Mouse (Mus musculus) forebrain, embryonic 11.5 days (tissue): ENCODE results near the gene Atg101. TPM values are rescaled to one million over a fixed set of nuclear protein-coding genes. Genes with fewer than 3 reads are reported as not detected.

Experiments
- ATAC-seq: fragments of 200-750 bp; cut with Nextera tagmentation; replicated peaks from 2 replicates; pipeline ENCODE4 v1.8.0; 2017; ENCODE audit warnings: moderate TSS enrichment; ENCODE audit not compliant: low FRiP score
- DNase-seq: peaks from one replicate; pipeline ENCODE4 v3.0.0-alpha.2; 2017; ENCODE audit warnings: low spot score
- H3K27ac ChIP-seq: fragments of 300-500 bp; sonication (generic); 2 replicates; pipeline ENCODE4 v1.5.1; 2014; ENCODE audit warnings: low read depth, low read length
- H3K27me3 ChIP-seq: fragments of 300-500 bp; sonication (generic); 2 replicates; pipeline ENCODE4 v1.6.1; 2014; ENCODE audit warnings: mild to moderate bottlenecking, low read length, mixed read lengths; ENCODE audit not compliant: control insufficient read depth, insufficient read depth
- H3K36me3 ChIP-seq: fragments of 300-500 bp; sonication (generic); 2 replicates; pipeline ENCODE4 v1.6.1; 2014; ENCODE audit warnings: mild to moderate bottlenecking, low read length, moderate library complexity, mixed read lengths; ENCODE audit not compliant: control insufficient read depth, insufficient read depth
- H3K4me1 ChIP-seq: fragments of 300-500 bp; sonication (generic); replicated peaks from 2 replicates; pipeline ENCODE4 v1.6.1; 2014; ENCODE audit warnings: low read length, mixed read lengths; ENCODE audit not compliant: control insufficient read depth, insufficient read depth
- H3K4me2 ChIP-seq: fragments of 300-500 bp; sonication (generic); 2 replicates; pipeline ENCODE4 v1.6.1; 2014; ENCODE audit warnings: low read depth, mild to moderate bottlenecking, low read length, moderate library complexity, mixed read lengths; ENCODE audit not compliant: severe bottlenecking
- H3K4me3 ChIP-seq: fragments of 300-500 bp; sonication (generic); 2 replicates; pipeline ENCODE4 v1.5.1; 2014; ENCODE audit warnings: low read depth, low read length
- H3K9ac ChIP-seq: fragments of 300-500 bp; sonication (generic); 2 replicates; pipeline ENCODE4 v1.6.1; 2014; ENCODE audit warnings: low read length
- H3K9me3 ChIP-seq: fragments of 300-500 bp; sonication (generic); 2 replicates; pipeline ENCODE4 v1.6.1; 2016; ENCODE audit warnings: low read length, mixed read lengths; ENCODE audit not compliant: control insufficient read depth
- WGBS: fragments of 180-500 bp; shearing (Covaris S2); extraction: QIAGEN DNeasy Blood & Tissue Kit; methylation state at CpG from one replicate; pipeline ENCODE4 v1.1.7; 2014; 5-methylcytosine and 5-hydroxymethylcytosine counted together
- polyA plus RNA-seq: library from polyadenylated mRNA; unstranded; fragments of >200 nt; fragmentation: Nextera tagmentation; extraction: Ambion mirVana; gene quantifications from 2 replicates; pipeline ENCODE4 v1.2.1, GENCODE M21; 2014

The Atg101 gene
- polyA plus RNA-seq, 1 experiment from 2014 or later = 62.1 TPM

DNA sequence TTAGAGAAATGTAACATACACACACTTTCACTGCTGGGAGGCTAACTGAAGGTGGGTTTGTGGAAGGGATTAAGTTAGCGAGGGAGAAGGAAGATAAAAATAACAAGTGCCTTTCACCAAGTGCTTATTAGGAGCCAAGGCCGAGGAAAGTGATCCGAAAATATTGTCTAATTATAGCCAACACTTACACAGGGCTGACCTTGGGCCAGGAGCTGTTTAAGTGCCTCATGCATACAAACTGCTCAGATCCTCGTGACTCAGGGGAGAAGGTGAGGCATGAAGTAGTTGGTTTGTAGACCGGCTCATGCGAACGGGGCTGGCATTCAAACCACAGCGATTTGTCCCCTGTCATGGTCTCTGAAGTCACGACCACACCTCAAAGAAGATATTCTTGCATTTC is 42.8 kb upstream of the Atg101 start:
- H3K9ac ChIP-seq = no peak overlapping the region
- 67% methylated on average over 9 of the region's 9 CpGs for whole genome bisulfite sequencing

GRCm38 (mm10) chr15:101241853-101242252 is 42.2 kb upstream of the Atg101 start:
- DNase-seq = peak; percentile 49

More for the DNA sequence above, 42.8 kb upstream of the Atg101 start:
- DNase-seq (no peak), ATAC-seq (no peak)
- H3K4me1 ChIP-seq = peaks cover 6% of the 10 kb centered on the region; the same call in 1 of the 2 replicates
- H3K27ac ChIP-seq = no peak overlapping the region
- no peaks in the 10 kb centered on the region for H3K27me3 ChIP-seq
- no peaks in the 10 kb centered on the region for H3K9me3 ChIP-seq
- H3K4me2 ChIP-seq = no peak overlapping the region
- H3K36me3 ChIP-seq = no peaks in the 10 kb centered on the region
- H3K4me3 ChIP-seq = no peak overlapping the region

GRCm38 (mm10) chr15:101242645-101243044 is 41.4 kb upstream of the Atg101 start:
- WGBS = 17% methylated on average over 8 of the region's 8 CpGs
- DNase-seq = peak; percentile 47
- no peak for ATAC-seq
- Histone ChIP-seq H3K27ac (no peak overlapping the region), H3K36me3 (no peaks in the 10 kb centered on the region), H3K9ac (no peak overlapping the region), H3K4me2 (no peak overlapping the region), H3K27me3 (no peaks in the 10 kb centered on the region), H3K9me3 (no peaks in the 10 kb centered on the region), H3K4me3 (no peak overlapping the region), H3K4me1 (peaks cover 9% of the 10 kb centered on the region)

More at GRCm38 (mm10) chr15:101241853-101242252, 42.2 kb upstream of the Atg101 start:
- Histone ChIP-seq H3K4me3 (no peak overlapping the region), H3K9ac (no peak overlapping the region), H3K27me3 (no peaks in the 10 kb centered on the region), H3K9me3 (no peaks in the 10 kb centered on the region), H3K36me3 (no peaks in the 10 kb centered on the region), H3K27ac (no peak overlapping the region), H3K4me1 (peaks cover 7% of the 10 kb centered on the region), H3K4me2 (no peak overlapping the region)
- WGBS = 74% methylated on average over 9 of the region's 9 CpGs
- no peak for ATAC-seq

- H3K4me2 ChIP-seq = no peak overlapping the region
- DNase-seq (no peak), ATAC-seq (no peak)
- no peaks in the 10 kb centered on the region for H3K36me3 ChIP-seq
- H3K27ac ChIP-seq = no peak overlapping the region
- WGBS = 77% methylated on average over 3 of the region's 3 CpGs
- H3K4me1 ChIP-seq = peaks cover 9% of the 10 kb centered on the region
- no peak overlapping the region for H3K9ac ChIP-seq
- H3K9me3 ChIP-seq = no peaks in the 10 kb centered on the region
- no peak overlapping the region for H3K4me3 ChIP-seq
- H3K27me3 ChIP-seq = no peaks in the 10 kb centered on the region
Measured at GRCm38 (mm10) chr15:101244012-101244411, 40.1 kb upstream of the Atg101 start.

GRCm38 (mm10) chr15:101246231-101247154 is 37.6 kb upstream of the Atg101 start:
- H3K4me2 ChIP-seq = peak overlapping the region; percentile 50
- 0 out of 2 replicates have a peak overlapping the region, but pooled peaks have one; percentile 34 for H3K27ac ChIP-seq
- peak overlapping the region; percentile 29 for H3K4me3 ChIP-seq
- ATAC-seq (peak; percentile 99), DNase-seq (peak; percentile 97)
- H3K36me3 ChIP-seq = no peaks in the 10 kb centered on the region
- H3K9me3 ChIP-seq = no peaks in the 10 kb centered on the region
- H3K9ac ChIP-seq = peak overlapping the region; percentile 52
- WGBS = 2% methylated on average over 56 of the region's 56 CpGs
- H3K27me3 ChIP-seq = no peaks in the 10 kb centered on the region
- peaks cover 5% of the 10 kb centered on the region for H3K4me1 ChIP-seq

GRCm38 (mm10) chr15:101247155-101247498 is 36.9 kb upstream of the Atg101 start:
- 100% methylated on average over 1 of the region's 1 CpGs for WGBS
- H3K27ac ChIP-seq = no peak overlapping the region
- no peak for DNase-seq
- no peaks in the 10 kb centered on the region for H3K27me3 ChIP-seq
- H3K4me3 ChIP-seq = no peak overlapping the region
- no peaks in the 10 kb centered on the region for H3K9me3 ChIP-seq
- peak overlapping the region; percentile 50; the same call in 1 of the 2 replicates for H3K4me2 ChIP-seq
- H3K9ac ChIP-seq = no peak overlapping the region
- peaks cover 5% of the 10 kb centered on the region for H3K4me1 ChIP-seq
- H3K36me3 ChIP-seq = no peaks in the 10 kb centered on the region
- ATAC-seq = no peak

GRCm38 (mm10) chr15:101248029-101248710 is 35.9 kb upstream of the Atg101 start:
- no peak for ATAC-seq
- H3K9me3 ChIP-seq = no peaks in the 10 kb centered on the region
- H3K36me3 ChIP-seq = no peaks in the 10 kb centered on the region
- no peak overlapping the region for H3K4me2 ChIP-seq
- 72% methylated on average over 5 of the region's 5 CpGs for WGBS
- H3K4me1 ChIP-seq = peaks cover 3% of the 10 kb centered on the region
- no peaks in the 10 kb centered on the region for H3K27me3 ChIP-seq
- no peak overlapping the region for H3K4me3 ChIP-seq
- H3K9ac ChIP-seq = no peak overlapping the region
- DNase-seq = no peak
- H3K27ac ChIP-seq = no peak overlapping the region

GRCm38 (mm10) chr15:101250220-101250800 is 33.8 kb upstream of the Atg101 start:
- no peaks in the 10 kb centered on the region for H3K9me3 ChIP-seq
- DNase-seq (no peak), ATAC-seq (no peak)
- H3K36me3 ChIP-seq = no peaks in the 10 kb centered on the region
- peaks cover 6% of the 10 kb centered on the region for H3K4me1 ChIP-seq
- H3K27ac ChIP-seq = no peak overlapping the region
- H3K4me3 ChIP-seq = no peak overlapping the region
- no peaks in the 10 kb centered on the region for H3K27me3 ChIP-seq
- no peak overlapping the region for H3K4me2 ChIP-seq
- H3K9ac ChIP-seq = no peak overlapping the region
- 84% methylated on average over 9 of the region's 9 CpGs for WGBS
